Mouse (Mus musculus): Measurements from ENCODE around the gene Usp5. TPM values are rescaled to one million over a fixed set of nuclear protein-coding genes. Genes with fewer than 3 reads are reported as not detected.
A peak's percentile ranks its signal among the peaks of the same experiment; 100 is the strongest.

Gene Usp5
- total RNA-seq, 2 experiments from 2014 or later = 192 to 202 TPM

- DNase-seq = no peak
- intact Hi-C loops (cut with DNase I) = no loop called here
These were observed 33.5 kb downstream of the Usp5 start for GRCm38 (mm10) chr6:124795781-124796180.

GRCm38 (mm10) chr6:124791911-124792310 is 37.4 kb downstream of the Usp5 start:
- no peak for DNase-seq
- intact Hi-C loops (cut with DNase I) = no loop called here

- no peak for DNase-seq
- intact Hi-C loops (cut with DNase I) = no loop called here
These were observed 39.2 kb downstream of the Usp5 start for GRCm38 (mm10) chr6:124790121-124790520.

DNA sequence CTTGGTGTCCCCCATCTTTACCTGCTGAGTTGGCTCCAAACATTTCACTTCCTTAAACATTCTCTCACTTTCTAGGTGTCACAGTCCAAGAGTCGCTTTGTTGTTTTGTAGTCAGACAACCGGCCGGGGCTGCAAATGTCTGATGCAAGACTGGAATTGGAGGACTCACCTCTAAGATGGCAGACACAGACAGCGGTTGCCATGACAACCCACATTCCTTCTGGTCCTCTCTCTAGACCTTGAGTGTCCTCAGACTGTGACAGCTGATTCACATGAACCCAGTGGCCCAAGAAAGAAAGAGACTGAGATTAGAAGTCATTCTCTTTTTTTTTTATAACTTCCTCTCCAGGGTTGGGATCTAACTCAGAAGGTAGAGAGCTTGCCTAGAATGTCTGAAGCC is 39.8 kb downstream of the Usp5 start:
- intact Hi-C loops (cut with DNase I) = no loop called here
- peak; percentile 24 for DNase-seq

GRCm38 (mm10) chr6:124787722-124788121 is 41.6 kb downstream of the Usp5 start:
- no peak for DNase-seq
- intact Hi-C loops (cut with DNase I) = no loop called here

GRCm38 (mm10) chr6:124786756-124787420 is 42.4 kb downstream of the Usp5 start:
- no peak for DNase-seq
- intact Hi-C loops (cut with DNase I) = no loop called here

- intact Hi-C loops (cut with DNase I) = no loop called here
- DNase-seq = no peak
These were observed 46.8 kb downstream of the Usp5 start for GRCm38 (mm10) chr6:124782436-124782835.

DNA sequence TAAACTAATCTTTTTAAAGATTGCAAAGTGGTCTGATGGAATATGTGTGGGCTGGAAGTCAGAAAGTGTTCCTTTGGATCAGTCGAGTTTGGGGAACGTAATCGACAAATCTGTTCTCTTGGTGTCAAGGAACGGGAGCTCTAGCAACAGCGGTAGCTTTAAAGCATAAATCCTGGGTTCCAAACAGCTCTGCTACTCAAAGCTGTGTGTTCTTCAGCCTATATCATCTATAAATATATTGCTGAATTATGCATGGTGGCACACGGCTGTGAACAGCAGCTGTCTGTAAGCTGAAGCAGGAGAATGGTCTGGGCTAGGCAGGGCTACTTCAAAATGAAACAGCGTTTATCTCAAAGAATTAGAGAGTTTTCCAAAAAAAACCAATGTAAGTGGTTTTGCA is 48.4 kb downstream of the Usp5 start:
- intact Hi-C loops (cut with DNase I) = no loop called here
- no peak for DNase-seq

DNA sequence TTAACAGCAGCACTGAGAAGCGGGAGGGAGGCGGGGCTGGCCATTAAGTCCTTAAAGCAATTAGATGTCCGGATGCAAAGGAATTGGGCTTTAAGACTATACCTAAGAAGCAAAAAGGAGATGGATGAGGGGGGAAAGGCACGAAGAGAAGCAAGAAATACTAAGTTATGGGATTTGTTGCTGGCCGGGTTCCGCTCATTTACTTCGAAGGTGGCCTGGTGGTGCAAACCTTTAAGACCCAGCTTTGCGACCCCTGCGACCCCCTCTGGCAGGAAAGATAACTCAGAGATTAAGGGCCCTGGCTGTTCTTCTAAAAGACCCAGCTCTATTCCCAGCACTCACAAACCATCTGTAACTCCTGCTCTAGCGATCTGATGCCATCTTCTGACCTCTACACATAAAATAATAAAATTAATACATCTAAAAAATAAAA is 49.3 kb downstream of the Usp5 start:
- no peak for DNase-seq
- intact Hi-C loops (cut with DNase I) = no loop called here

DNA sequence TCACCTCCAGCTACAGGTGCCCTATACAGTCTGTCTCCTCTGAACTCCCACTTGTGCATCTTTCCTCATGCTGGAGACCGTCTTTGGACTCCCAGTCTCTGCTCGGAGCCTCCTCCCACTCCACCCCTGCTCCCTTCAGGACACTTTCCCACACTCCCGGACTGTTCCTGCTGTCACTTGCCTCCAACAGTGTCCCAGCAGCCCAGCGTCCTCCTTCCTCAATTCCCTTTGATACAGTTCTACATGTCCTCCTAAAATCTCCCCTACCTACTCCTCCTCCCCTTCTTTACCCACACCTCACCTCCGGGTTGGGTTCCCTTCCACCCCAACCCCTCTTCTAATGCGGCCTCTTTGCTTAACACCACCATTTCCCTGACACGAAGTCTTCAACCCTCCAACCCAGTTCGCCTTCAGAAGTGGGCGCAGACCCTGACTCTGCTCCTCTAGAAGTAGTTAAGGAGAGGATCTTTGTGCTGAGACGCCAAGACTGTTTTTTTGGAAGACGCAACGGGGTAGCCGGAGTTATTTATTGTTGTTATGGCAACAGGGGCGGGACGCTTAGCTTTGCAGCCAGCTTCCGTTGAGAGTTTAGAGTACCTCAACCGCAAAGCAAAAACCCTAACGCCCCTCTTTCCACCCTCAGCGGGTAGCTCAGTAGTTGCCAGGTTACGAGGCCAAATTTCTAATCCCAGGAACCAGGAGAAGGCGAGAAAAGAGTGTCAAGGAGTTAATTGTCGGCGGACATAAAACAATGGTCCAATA is 49.9 kb downstream of the Usp5 start, which contains the start of gene Lrrc23:
Gene Lrrc23, minus strand, starts transcription at position 506 of the 762 bp plus-strand sequence.
- DNase-seq = peak; percentile 39

DNA sequence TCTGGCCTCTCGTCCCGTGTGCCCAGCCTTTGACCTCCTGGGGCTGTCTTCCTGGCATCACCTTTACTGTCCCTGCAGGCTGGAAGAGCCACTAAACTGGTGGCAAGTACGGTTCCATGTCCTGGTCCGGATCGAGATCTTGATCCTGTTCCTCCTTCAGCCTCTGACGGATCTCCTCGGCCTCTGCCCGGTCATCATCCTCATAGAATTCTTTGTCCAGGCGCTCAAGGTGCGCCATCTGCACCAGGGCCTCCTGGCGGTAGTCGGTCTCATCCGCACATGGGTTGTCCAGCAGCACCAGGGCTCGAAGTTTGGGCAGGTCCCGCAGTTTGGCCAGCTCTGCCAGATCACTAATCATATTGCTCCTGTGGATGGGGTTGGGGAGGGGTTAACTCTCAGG is 58.8 kb downstream of the Usp5 start:
- intact Hi-C loops (cut with DNase I) = no loop called here
- no peak for DNase-seq

More for the DNA sequence above, 49.9 kb downstream of the Usp5 start, which contains the start of gene Lrrc23:
- intact Hi-C loops (cut with DNase I) = no loop called here

DNA sequence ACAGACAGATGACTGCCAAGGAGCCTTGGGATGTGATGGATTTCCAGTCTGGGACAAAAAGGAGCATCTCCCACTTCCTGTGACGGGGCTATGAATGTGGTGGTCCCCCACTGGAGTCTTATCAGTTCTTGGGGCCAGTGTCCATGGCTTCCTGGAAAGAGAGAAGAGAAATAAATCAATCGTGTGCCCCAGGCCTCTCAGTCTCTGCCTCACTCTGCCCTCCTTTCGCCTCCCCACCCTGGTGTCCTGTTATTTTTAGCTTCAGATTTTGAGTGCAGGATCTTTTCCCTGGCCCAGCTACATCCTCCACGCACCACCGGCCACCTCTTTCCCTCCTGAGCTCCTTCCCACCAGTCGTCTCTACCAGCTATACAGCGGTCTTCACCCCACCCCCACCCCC is 59.3 kb downstream of the Usp5 start:
- intact Hi-C loops (cut with DNase I) = no loop called here
- DNase-seq = no peak

DNA sequence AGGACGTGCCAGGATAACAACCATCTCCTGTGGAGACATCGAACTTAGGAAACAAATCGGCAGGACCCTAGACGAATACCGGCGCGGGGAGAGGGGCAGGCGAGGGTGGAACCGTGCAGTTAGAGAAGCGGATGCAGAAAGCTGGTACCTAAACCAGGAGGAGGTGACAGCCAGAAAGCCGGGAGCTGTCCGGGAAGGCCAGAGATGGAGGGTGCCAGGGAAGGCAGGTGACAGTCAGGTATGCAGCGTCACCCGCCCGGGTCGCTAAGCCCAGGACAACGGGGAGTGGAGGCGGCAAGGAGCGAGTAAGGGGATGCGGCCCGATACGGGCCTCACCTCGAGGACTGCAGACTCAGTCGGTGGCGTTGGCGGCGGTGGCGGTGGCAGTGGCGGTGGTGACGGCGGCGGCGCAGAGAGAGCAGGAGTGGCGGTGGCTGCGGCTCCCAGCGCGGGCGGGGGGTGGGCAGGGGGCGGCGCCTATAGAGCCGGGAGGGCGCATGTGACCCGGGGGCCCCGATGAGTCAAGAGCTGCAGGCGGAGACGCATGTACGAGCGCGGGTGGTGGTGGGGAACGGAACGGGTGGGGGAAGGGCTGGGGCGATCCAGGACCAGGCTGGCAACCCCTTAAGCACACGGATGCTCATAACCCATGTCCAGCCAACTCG is 60.1 kb downstream of the Usp5 start, which contains the start of gene Eno2:
Gene Eno2, minus strand, starts transcription at position 573 of the 665 bp plus-strand sequence.
- peak; percentile 75 for DNase-seq
- intact Hi-C loops (cut with DNase I) = no loop called here

GRCm38 (mm10) chr6:124768704-124769044 is 60.6 kb downstream of the Usp5 start:
- DNase-seq = no peak
- intact Hi-C loops (cut with DNase I) = no loop called here

DNA sequence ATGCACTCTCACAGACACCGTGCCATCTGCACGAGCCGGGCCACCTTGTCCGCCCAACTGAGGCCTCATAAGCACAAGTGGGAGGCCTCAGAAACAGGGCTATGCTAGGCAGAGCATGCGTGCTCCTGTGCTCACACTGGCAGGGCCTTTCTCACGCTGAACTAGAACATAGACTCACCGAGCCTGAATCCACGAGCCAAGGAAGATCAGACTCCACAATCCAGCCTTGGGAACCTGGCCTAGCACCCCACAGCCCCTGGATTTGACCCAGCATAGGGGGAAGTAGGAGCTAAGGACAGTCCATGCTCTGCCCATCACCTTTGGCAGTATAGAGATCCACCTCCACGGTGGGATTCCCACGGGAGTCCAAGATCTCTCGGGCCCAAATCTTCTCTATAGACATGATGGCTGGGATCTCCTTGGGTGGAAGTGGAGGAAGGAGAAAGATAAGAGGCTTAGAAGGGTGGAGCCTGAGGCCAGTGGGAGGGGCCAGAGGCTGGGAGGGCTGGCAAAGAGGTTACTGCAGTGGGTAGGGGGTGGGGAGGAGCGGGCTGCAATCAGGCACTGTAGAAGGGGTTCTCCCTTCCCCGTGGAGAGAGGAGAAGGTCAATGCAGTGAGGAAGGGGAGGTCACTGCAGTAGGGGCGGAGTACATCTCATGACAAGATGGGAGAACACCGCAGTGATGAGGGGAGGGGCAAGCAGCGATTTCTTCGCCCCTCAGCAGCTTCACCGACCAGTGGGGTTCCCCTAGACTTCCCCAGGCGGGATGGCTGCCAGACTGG is 61.2 kb downstream of the Usp5 start:
- DNase-seq = no peak
- intact Hi-C loops (cut with DNase I) = no loop called here

DNA sequence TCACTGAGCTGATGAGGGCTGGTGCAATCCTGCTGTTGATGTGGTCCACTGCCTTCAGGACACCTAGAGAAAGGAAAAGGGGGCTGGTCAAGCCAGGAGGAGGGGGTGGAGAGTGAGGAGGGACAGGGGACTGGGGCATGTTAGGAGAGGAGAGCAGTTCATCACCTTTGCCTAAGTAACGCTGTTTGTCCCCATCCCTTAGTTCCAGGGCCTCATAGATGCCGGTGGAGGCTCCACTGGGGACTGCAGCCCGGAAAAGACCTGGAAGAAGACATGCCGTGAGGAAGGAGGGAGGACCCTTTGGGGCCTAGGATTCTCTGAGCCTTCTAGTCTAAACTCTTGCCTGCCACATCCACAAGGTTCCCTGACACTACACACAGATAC is 61.8 kb downstream of the Usp5 start:
- DNase-seq = no peak
- intact Hi-C loops (cut with DNase I) = no loop called here

GRCm38 (mm10) chr6:124765951-124766350 is 63.3 kb downstream of the Usp5 start:
- intact Hi-C loops (cut with DNase I) = no loop called here
- no peak for DNase-seq

Data from left cerebral cortex, postnatal 4 days (tissue).